Mouse (Mus musculus) activated CD4-positive, CD25-positive, alpha-beta regulatory T cell, adult 9 weeks (primary cell): ENCODE measurements around the gene Fen1. TPM values are rescaled to one million over a fixed set of nuclear protein-coding genes. Genes with fewer than 3 reads are reported as not detected.

Source experiments
- polyA plus RNA-seq: library from polyadenylated mRNA; unstranded; fragments of 100-300 nt; shearing (Covaris generic); gene quantifications from one replicate; pipeline ENCODE4 v1.2.1, GENCODE M21; 2017

Gene Fen1
- 47.1 TPM for polyA plus RNA-seq

GRCm38 (mm10) chr19:10203848-10204615 lies at the start of gene Fen1, which contains the start of gene Tmem258:
Gene Fen1, minus strand, starts transcription at chr19:10204169.
Gene Tmem258, plus strand, starts transcription at chr19:10204014.

GRCm38 (mm10) chr19:10240654-10241305 lies 36.8 kb upstream of the Fen1 start, which contains the start of gene Myrf:
Gene Myrf, minus strand, starts transcription at chr19:10240748.

GRCm38 (mm10) chr19:10182670-10183298 lies 21.2 kb downstream of the Fen1 start, which contains the start of gene Fads1:
Gene Fads1, plus strand, starts transcription at chr19:10182888.

Other genes starting within 250 kb of the Fen1 start
- 2,025 TPM for gene Fth1, start 223.6 kb downstream of the Fen1 start, polyA plus RNA-seq
- gene Best1, start 202.5 kb downstream of the Fen1 start, polyA plus RNA-seq = 0.26 TPM
- gene Rab3il1, start 202.5 kb downstream of the Fen1 start, polyA plus RNA-seq = 1.6 TPM
- not detected for gene Fads3, start 162.6 kb downstream of the Fen1 start, polyA plus RNA-seq
- 0.60 TPM for gene Fads2, start 102.4 kb downstream of the Fen1 start, polyA plus RNA-seq
- 11.5 TPM for gene Fads1, start 21.3 kb downstream of the Fen1 start, polyA plus RNA-seq
- 341 TPM for gene Tmem258, start 155 bp downstream of the Fen1 start, polyA plus RNA-seq
- not detected for gene Myrf, start 36.6 kb upstream of the Fen1 start, polyA plus RNA-seq
- 0.11 TPM for gene Dagla, start 100.7 kb upstream of the Fen1 start, polyA plus RNA-seq
- not detected for gene Syt7, start 184.9 kb upstream of the Fen1 start, polyA plus RNA-seq